ENCODE assay signal across 8 mouse cellular contexts in the genomic region with DNA sequence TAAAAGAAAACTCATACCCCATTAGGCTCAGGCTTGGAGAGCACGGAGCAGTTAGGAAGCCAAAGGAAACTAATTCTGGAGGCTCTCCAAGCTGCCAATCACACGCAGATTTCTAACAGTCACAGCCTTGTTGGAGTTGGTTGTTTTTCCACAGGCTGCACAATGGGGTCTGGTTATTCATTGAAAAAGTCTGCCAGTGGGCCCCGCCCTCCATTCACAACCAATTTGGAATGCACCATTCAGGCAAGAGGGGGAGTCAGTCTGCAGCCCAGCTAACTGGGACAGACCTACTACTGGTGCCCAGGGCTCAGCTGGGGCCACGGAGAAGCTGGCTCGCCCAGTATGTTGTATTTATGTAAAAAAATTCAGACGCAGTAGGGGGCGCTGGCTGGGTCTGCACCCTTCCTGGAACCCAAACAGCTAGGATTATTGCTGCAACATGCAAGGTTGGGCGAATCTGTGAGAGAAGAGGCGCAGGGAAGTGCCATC. TPM values are rescaled to one million over a fixed set of nuclear protein-coding genes. Genes with fewer than 3 reads are reported as not detected.
DNase-seq lines count a peak whose midpoint lies in the region; ATAC-seq and TF ChIP-seq lines count a peak whose summit lies in the region.

No protein-coding gene starts in this region.

- H3K9me3 ChIP-seq in hindbrain, embryonic 14.5 days (ENCODE audit: control insufficient read depth, low read length) = no peaks in the 10 kb centered on the region
- H3K9me3 ChIP-seq in lung, embryonic 14.5 days (ENCODE audit: low read depth, low read length) = no peaks in the 10 kb centered on the region

- ATAC-seq in common myeloid progenitor, adult 5-6 weeks (replicated peaks; ENCODE audit: low read depth, poor library complexity, severe bottlenecking) = peak; percentile 72
- ATAC-seq in hindbrain, embryonic 14.5 days (ENCODE audit: low FRiP score) = peak; percentile 93
- peak; percentile 95 for ATAC-seq in lung, embryonic 14.5 days (ENCODE audit: insufficient read depth)

- no peak overlapping the region for H3K27ac ChIP-seq in gastrocnemius, adult 2 months
- peak overlapping the region; percentile 78 for H3K27ac ChIP-seq in hindbrain, embryonic 14.5 days
- peak overlapping the region; percentile 85 for H3K27ac ChIP-seq in lung, embryonic 14.5 days (ENCODE audit: low read depth)

- no peaks in the 10 kb centered on the region for H3K36me3 ChIP-seq in hindbrain, embryonic 14.5 days (replicated peaks; ENCODE audit: control insufficient read depth, insufficient read depth)
- H3K36me3 ChIP-seq in lung, embryonic 14.5 days (ENCODE audit: insufficient read depth) = peaks cover 59% of the 10 kb centered on the region

- H3K4me2 ChIP-seq in hindbrain, embryonic 14.5 days (replicated peaks) = peak overlapping the region; percentile 50
- peak overlapping the region; percentile 95 for H3K4me2 ChIP-seq in lung, embryonic 14.5 days

- WGBS in hindbrain, embryonic 14.5 days = 0% methylated on average over 9 of the region's 9 CpGs
- WGBS in lung, embryonic 14.5 days = 11% methylated on average over 9 of the region's 9 CpGs

- H3K4me1 ChIP-seq in hindbrain, embryonic 14.5 days (replicated peaks; ENCODE audit: control insufficient read depth, insufficient read depth, low read length) = peaks cover 33% of the 10 kb centered on the region
- peaks cover 8% of the 10 kb centered on the region for H3K4me1 ChIP-seq in lung, embryonic 14.5 days (ENCODE audit: insufficient read depth)

- peak; percentile 26; the same call in 1 of the 2 replicates for TF ChIP-seq CTCF in gastrocnemius, adult 2 months (IDR thresholded peaks at IDR 0.05)
- peak; percentile 65 for TF ChIP-seq CTCF in lung, embryonic 14.5 days (IDR thresholded peaks at IDR 0.05; ENCODE audit: low read depth)

- H3K9ac ChIP-seq in hindbrain, embryonic 14.5 days = peak overlapping the region; percentile 8; the same call in 1 of the 2 replicates
- peak overlapping the region; percentile 37 for H3K9ac ChIP-seq in lung, embryonic 14.5 days

- intact Hi-C loops in gastrocnemius, adult 2 months (cut with DNase I) = no loop called here

- peak overlapping the region; percentile 47 for H3K4me3 ChIP-seq in gastrocnemius, adult 2 months
- peak overlapping the region; percentile 7; the same call in 1 of the 2 replicates for H3K4me3 ChIP-seq in hindbrain, embryonic 14.5 days (replicated peaks; ENCODE audit: low read length)
- H3K4me3 ChIP-seq in lung, embryonic 14.5 days (ENCODE audit: low read depth, low read length) = peak overlapping the region; percentile 2; the same call in 1 of the 2 replicates

- peaks cover 9% of the 10 kb centered on the region for H3K27me3 ChIP-seq in hindbrain, embryonic 14.5 days (ENCODE audit: control insufficient read depth, insufficient read depth, low read length)
- no peaks in the 10 kb centered on the region for H3K27me3 ChIP-seq in lung, embryonic 14.5 days (ENCODE audit: insufficient read depth, low read length)

- DNase-seq in adrenal gland, adult (ENCODE audit: inconsistent age in 2 of 2, low spot score in 1 of 2) = peak; percentile 53 to 85
- DNase-seq in gastrocnemius, adult 2 months = peak; percentile 54
- DNase-seq in hindbrain, embryonic 14.5 days (ENCODE audit: low spot score) = peak; percentile 87
- peak; percentile 88 to 95 for DNase-seq in layer of hippocampus, postnatal 14 days (ENCODE audit: low spot score in 2 of 2)
- DNase-seq in lung, embryonic 14.5 days = peak; percentile 95
- peak; percentile 99 for DNase-seq in retina, postnatal 1 day
- DNase-seq in T-cell, adult 2 months (ENCODE audit: low spot score) = no peak

RNA-seq across cellular contexts. Expression of a gene that starts 10.6 kb away (rescaled TPM):
- 3.3 and 4.4 TPM in 2 replicates for total RNA-seq in common myeloid progenitor, adult 5-6 weeks (2017)
- 1 to 10 TPM; 7.1 to 7.5 TPM for total RNA-seq in gastrocnemius, adult 2 months (2021)
- 21.3 and 27.0 TPM in 2 replicates for polyA plus RNA-seq in hindbrain, embryonic 14.5 days (2014; fragmentation: Nextera tagmentation; extraction: Ambion mirVana)
- total RNA-seq in layer of hippocampus, postnatal 14 days (2021) = 10 to 100 TPM; 42.2 to 51.0 TPM
- polyA plus RNA-seq in lung, embryonic 14.5 days (2014; fragmentation: Nextera tagmentation; extraction: Ambion mirVana) = 222 and 242 TPM in 2 replicates
